Mouse (Mus musculus): ENCODE data around the gene Rps6kb2.

Rps6kb2 gene

DNA sequence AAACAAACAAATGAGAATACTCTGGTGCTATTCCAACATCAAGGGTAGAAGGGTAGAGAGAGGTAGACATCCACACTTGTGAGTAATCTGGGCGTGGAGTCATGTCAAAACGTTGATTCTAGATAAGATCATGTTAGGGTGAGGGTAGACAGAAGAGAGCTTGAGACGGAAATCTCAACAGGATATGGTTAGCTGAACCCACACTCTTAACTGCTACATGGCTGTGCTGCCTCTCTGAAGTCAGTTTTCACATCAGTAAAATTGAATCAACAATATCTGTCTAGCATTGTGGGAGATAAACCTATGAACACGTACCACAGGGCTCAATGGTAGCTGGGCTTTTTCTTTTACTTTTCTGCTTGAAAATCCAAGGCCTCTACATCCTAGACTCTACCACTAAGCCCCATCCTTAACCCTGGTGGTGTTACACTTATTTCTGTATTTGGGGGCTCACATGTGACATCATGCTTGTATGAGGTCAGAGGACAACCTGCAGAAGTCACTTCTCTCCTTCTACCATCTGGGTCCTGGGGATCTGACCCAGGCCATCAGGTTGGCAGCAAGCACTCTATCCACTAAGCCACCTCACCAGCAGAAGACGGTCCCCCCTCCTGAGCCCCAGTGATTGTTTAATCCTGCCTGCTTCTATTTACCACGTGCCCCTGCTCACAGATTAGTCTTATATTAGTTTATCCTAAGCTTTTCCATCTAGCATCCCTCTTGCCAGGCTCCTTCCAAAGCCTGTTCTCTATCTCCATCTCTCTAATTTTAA, 43.3 kb downstream of the Rps6kb2 start:
- DNase-seq (ENCODE audit: low spot score), result no peak

- DNase-seq (ENCODE audit: low spot score), result no peak
Measured at GRCm38 (mm10) chr19:4118350-4118749, 44.8 kb downstream of the Rps6kb2 start.

- no peak for DNase-seq (ENCODE audit: low spot score)
Measured at GRCm38 (mm10) chr19:4117006-4117405, 46.1 kb downstream of the Rps6kb2 start.

- no peak for DNase-seq (ENCODE audit: low spot score)
Measured at GRCm38 (mm10) chr19:4115816-4116215, 47.3 kb downstream of the Rps6kb2 start.

DNA sequence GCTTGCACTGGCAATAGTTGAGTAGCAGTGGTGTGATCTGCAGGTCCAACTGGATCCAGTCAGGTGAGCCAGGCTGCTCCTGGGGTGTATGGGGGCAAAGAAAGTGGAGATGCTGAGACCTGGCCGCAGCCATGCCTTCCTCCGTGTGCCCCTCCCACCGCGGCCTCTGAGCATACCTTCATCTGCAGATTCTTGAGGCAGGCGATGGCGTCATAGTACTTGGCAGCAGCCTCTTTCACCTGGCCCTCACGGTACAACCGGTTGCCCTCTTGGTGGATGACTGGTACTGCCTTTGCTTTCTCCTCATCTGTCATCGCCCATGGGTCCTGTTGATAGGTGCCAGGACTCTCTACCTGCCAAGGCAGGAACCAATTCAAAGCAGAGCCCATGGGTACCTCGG, 48.0 kb downstream of the Rps6kb2 start:
- no peak for DNase-seq (ENCODE audit: low spot score)

DNA sequence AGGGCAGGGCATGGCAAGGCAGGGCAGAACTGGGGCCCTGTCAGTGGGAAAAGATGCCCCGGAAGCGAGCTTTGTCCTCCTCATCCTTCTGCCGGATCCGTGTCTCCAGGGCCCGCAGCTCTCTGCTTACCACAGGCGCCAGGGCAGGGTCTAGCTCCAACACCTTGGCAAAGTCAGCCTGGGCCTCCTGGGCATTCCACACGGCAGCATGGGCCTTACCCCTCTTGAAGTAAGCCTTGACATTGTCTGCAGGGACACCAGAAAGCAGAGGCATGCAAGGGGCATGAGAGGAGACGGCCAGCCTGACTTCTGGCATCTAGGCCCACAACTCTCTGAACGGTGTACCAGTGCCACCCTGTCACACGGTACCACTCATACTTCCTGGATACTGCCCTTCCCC, 48.6 kb downstream of the Rps6kb2 start:
- DNase-seq (ENCODE audit: low spot score), result no peak

- DNase-seq (ENCODE audit: low spot score), result no peak
Measured at GRCm38 (mm10) chr19:4113806-4114230, 49.3 kb downstream of the Rps6kb2 start.

DNA sequence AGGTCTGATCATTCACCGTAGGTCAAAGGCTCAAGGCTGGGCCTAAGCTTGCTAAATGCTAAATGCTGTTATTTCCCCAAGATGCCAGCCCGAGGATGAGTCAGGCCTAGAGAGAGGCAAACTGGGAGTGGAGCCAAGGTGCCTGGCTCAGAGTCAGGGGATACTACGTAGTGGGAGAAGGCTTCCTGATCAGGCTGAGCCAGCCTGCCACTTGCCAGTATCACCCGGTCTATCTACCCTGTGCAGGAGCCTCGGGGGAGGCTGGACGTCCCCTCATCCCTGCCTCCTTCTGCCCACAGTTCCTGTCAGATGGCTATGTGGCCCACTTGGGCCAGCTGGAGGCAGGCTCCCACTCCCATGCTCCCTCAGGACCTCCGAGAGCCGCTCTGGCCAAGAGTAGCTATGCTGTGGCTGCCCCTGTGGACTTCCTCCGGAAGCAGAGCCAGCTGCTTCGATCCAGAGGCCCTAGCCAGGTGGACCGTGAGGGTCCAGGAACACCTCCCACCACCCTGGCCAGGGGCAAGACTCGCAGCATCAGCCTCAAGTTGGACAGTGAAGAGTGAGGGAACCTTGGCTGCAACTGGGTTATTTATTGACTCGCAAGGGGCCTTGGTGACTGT, 49.9 kb downstream of the Rps6kb2 start:
- no peak for DNase-seq (ENCODE audit: low spot score)

GRCm38 (mm10) chr19:4112063-4112960, 50.8 kb downstream of the Rps6kb2 start:
- no peak for DNase-seq (ENCODE audit: low spot score)

DNA sequence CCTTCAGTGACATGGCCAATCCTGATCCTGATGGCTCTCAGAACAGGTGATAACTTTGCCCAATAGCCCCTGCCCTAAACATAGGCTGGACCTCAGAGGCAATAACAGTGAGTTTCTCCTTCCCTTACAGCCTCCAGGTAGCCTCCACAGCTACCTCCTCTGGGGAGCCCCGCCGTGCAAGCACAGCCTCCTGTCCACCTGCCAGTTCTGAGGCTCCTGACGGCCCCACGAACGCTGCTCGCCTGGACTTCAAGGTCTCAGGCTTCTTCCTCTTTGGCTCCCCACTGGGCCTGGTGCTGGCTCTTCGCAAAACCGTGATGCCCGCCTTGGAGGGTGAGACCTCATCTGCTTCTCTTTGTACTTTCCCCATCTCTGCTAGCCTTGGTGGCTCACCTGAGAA, 54.6 kb downstream of the Rps6kb2 start:
- DNase-seq (ENCODE audit: low spot score), result no peak

DNA sequence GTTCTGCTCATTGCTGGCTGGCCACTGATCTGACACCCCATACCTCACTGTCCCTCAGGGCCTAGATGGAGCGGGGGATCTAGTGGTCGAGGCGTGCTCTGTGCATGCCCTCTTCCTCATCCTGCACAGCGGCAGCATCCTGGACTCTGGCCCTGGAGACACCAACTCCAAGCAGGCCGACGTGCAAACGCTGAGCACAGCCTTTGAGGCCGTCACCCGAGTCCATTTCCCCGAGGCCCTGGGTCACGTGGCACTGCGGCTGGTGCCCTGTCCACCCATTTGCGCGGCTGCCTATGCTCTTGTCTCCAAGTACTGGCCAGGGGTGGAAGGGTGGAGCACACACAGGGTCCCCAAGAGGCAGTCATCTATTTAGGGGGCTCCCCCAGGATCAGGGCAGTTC, 56.5 kb downstream of the Rps6kb2 start:
- no peak for DNase-seq (ENCODE audit: low spot score)

DNA sequence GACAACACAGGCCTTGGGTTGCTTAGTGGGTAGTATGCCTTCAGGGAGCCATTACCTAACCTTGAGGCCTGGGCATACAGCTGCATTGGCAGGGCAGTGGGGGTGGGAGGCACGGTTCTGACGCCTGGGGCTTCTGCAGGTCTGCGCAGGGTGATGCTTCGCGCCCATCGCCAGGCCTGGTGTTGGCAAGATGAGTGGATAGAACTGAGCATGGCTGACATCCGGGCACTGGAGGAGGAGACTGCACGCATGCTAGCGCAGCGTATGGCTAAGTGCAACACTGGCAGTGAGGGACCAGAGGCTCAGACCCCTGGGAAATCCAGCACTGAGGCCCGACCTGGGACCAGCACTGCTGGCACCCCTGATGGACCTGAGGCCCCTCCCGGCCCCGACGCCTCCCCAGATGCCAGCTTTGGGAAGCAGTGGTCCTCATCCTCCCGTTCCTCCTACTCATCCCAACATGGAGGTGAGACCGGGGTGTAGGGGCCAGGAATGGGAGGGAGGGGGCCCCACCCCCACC, 58.4 kb downstream of the Rps6kb2 start:
- DNase-seq (ENCODE audit: low spot score), result no peak
